Mouse (Mus musculus): ENCODE results near the gene Rab11fip4. TPM values are rescaled to one million over a fixed set of nuclear protein-coding genes. Genes with fewer than 3 reads are reported as not detected.
A peak's percentile ranks its signal among the peaks of the same experiment; 100 is the strongest.

The Rab11fip4 gene
- 11.0 and 12.2 TPM in 2 replicates for polyA plus RNA-seq (2012; rRNA removed)

DNA sequence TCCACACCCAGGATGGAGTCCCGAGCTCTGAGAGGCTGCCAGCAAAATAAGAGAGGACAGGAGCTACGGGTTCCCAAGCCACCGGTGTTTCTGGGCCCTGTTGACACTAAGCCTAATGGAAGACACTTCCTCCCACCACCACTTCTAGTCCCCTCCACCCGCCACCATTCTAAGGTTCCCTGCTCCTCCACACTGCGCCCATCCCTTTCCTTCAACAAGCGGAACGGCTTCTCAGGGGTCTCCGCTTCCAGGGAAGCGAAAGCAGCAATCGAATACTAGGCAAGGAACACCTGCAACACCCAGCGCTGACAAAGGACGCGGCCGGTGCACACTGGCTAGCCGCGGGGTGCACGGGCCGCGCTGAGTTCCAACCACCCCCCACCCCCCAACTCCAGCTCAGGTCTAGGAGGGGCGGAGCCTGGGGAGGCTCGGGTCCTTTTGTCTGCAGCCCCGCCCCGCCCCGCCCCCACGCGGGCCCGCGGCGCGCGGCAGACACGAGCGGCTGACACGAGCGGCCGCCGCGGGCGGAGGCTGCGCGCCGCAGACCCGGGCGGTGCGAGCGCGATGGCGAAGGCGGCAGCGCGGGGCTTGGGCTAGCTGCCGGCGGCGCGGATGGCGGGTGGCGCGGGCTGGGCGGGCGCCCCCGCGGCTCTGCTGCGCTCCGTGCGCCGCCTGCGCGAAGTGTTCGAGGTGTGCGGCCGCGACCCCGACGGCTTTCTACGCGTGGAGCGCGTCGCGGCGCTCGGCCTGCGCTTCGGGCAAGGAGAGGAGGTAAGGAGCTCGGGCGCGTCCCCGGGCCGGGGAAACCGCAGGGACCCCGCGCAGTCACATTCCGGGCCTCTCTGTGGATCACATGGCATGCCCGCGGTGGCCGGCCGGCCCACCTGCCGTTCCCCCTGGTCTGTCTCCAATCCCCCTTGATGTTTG, at the start of gene Rab11fip4:
Gene Rab11fip4, plus strand, starts transcription at position 549 of the 927 bp plus-strand sequence.
- 4% methylated on average over 98 of the region's 98 CpGs for WGBS
- Histone ChIP-seq H3K27me3 (ENCODE audit: control insufficient read depth, insufficient read depth, low read length) (peaks cover 5% of the 10 kb centered on the region), H3K4me1 (ENCODE audit: control insufficient read depth, insufficient read depth, insufficient read length) (0 out of 2 replicates have a peak, but pooled peaks cover 4% of the 10 kb centered on the region), H3K27ac (ENCODE audit: insufficient read depth, low read length) (no peak within 1 kb of the TSS), H3K4me3 (ENCODE audit: extremely low read depth, insufficient read depth, insufficient read length) (peak within 1 kb of the TSS; percentile 26; the same call in 1 of the 2 replicates), H3K36me3 (ENCODE audit: control insufficient read depth, insufficient read depth, low read length) (no peaks in the 10 kb centered on the region)
- TF ChIP-seq CTCF (IDR thresholded peaks at IDR 0.05; ENCODE audit: extremely low read depth, insufficient read depth, insufficient read length, insufficient replicate concordance) (no peak), POLR2A (IDR thresholded peaks at IDR 0.05; ENCODE audit: low read depth, low read length) (no peak)
- DNase-seq (ENCODE audit: low read depth in 1 of 2, low spot score in 2 of 2), result no peak

DNA sequence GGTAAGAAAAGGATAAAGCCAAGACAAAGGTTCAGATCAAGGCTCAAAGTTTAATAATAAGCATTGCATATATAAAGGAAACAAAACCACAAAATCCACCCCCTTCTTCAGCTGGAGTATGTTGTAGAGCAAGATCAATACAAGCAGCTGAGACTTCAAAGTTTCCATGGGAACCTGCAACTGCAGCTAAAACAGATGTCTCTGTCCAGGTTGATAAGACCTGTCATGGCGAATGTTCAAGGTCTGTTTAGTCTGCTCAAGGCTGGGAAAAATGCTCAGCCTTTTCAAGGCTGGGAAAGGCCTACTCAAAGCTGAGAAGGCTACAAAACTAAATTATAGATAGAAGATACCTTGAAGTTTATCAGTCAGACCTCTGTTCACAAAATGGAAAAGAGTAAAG, 38.4 kb upstream of the Rab11fip4 start:
- DNase-seq (ENCODE audit: low read depth in 1 of 2, low spot score in 2 of 2), result no peak
- Histone ChIP-seq H3K36me3 (ENCODE audit: control insufficient read depth, insufficient read depth, low read length) (peaks cover 29% of the 10 kb centered on the region), H3K4me3 (ENCODE audit: extremely low read depth, insufficient read depth, insufficient read length) (no peak overlapping the region), H3K4me1 (ENCODE audit: control insufficient read depth, insufficient read depth, insufficient read length) (no peaks in the 10 kb centered on the region; the same call in 1 of the 2 replicates), H3K27ac (ENCODE audit: insufficient read depth, low read length) (no peak overlapping the region), H3K27me3 (ENCODE audit: control insufficient read depth, insufficient read depth, low read length) (no peaks in the 10 kb centered on the region)
- 62% methylated on average over 1 of the region's 1 CpGs for WGBS
- no peak for TF ChIP-seq POLR2A (IDR thresholded peaks at IDR 0.05; ENCODE audit: low read depth, low read length)
- no peak for TF ChIP-seq CTCF (IDR thresholded peaks at IDR 0.05; ENCODE audit: extremely low read depth, insufficient read depth, insufficient read length, insufficient replicate concordance)

DNA sequence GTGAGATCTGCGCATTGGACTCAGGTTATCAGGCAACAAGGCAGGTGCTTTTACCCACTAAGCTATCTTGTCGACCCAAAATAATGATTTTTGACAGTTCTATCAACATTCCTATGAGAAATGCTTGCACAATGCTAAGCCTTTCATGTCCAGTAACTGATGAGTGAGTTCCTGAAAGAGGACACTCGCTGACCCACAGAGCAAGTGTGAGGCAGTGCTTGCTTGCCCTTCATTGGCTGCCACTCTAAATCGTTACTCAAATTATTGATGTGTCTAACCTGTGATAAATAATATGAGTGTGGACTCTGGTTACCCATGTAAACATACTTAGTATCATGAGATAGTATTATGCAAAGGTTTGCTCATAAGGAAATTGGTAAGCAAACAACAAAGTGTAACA, 30.5 kb upstream of the Rab11fip4 start:
- no peak overlapping the region for H3K4me3 ChIP-seq (ENCODE audit: extremely low read depth, insufficient read depth, insufficient read length)
- TF ChIP-seq POLR2A (IDR thresholded peaks at IDR 0.05; ENCODE audit: low read depth, low read length) (no peak), CTCF (IDR thresholded peaks at IDR 0.05; ENCODE audit: extremely low read depth, insufficient read depth, insufficient read length, insufficient replicate concordance) (no peak)
- no peaks in the 10 kb centered on the region for H3K4me1 ChIP-seq (ENCODE audit: control insufficient read depth, insufficient read depth, insufficient read length)
- H3K36me3 ChIP-seq (ENCODE audit: control insufficient read depth, insufficient read depth, low read length), result peaks cover 19% of the 10 kb centered on the region
- H3K27ac ChIP-seq (ENCODE audit: insufficient read depth, low read length), result no peak overlapping the region
- no peak for DNase-seq (ENCODE audit: low read depth in 1 of 2, low spot score in 2 of 2)
- 89% methylated on average over 4 of the region's 4 CpGs for WGBS
- no peaks in the 10 kb centered on the region for H3K27me3 ChIP-seq (ENCODE audit: control insufficient read depth, insufficient read depth, low read length)

DNA sequence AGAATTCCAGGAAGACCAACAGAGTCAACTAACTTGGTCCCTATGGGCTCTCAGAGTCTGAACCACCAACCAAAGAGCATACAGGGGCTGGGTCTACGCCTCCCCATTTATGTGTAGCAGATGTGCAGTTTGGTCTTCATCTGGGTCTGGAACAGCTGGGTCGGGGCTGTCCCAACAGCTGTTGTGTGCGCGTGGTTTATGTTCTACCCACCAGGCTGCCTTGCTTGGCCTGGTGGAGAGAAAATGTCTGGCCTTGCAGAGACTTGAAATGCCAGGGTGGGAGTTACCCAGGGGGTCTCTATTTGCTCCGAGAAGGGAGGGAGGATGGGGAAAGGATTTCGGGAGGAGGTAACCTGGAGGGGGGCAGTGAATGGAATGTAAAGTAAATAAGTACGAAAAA, 27.5 kb upstream of the Rab11fip4 start:
- no peak for DNase-seq (ENCODE audit: low read depth in 1 of 2, low spot score in 2 of 2)
- TF ChIP-seq POLR2A (IDR thresholded peaks at IDR 0.05; ENCODE audit: low read depth, low read length), result no peak
- TF ChIP-seq CTCF (IDR thresholded peaks at IDR 0.05; ENCODE audit: extremely low read depth, insufficient read depth, insufficient read length, insufficient replicate concordance), result no peak
- Histone ChIP-seq H3K4me3 (ENCODE audit: extremely low read depth, insufficient read depth, insufficient read length) (no peak overlapping the region), H3K27me3 (ENCODE audit: control insufficient read depth, insufficient read depth, low read length) (no peaks in the 10 kb centered on the region), H3K27ac (ENCODE audit: insufficient read depth, low read length) (no peak overlapping the region), H3K36me3 (ENCODE audit: control insufficient read depth, insufficient read depth, low read length) (peaks cover 22% of the 10 kb centered on the region), H3K4me1 (ENCODE audit: control insufficient read depth, insufficient read depth, insufficient read length) (no peaks in the 10 kb centered on the region)
- WGBS, result 92% methylated on average over 7 of the region's 7 CpGs

DNA sequence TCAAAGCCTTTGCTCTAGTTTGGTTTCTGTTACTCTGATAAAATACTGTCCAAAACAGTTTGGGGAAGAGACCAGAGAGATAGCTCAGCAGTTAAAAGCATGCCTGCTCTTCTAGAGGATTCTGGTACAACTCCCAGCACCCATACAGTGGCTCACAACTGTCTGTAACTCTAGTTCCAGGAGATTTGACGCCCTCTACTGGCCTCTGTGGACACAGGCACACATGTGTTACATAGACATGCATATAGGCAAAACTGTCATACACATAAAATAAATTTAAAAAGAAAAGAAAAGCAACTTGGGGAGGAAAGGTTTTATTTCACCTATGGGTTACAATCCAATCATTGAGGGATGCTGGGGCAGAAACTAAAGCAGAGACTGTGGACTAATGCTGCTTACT, 24.1 kb upstream of the Rab11fip4 start:
- H3K36me3 ChIP-seq (ENCODE audit: control insufficient read depth, insufficient read depth, low read length), result peaks cover 26% of the 10 kb centered on the region

DNA sequence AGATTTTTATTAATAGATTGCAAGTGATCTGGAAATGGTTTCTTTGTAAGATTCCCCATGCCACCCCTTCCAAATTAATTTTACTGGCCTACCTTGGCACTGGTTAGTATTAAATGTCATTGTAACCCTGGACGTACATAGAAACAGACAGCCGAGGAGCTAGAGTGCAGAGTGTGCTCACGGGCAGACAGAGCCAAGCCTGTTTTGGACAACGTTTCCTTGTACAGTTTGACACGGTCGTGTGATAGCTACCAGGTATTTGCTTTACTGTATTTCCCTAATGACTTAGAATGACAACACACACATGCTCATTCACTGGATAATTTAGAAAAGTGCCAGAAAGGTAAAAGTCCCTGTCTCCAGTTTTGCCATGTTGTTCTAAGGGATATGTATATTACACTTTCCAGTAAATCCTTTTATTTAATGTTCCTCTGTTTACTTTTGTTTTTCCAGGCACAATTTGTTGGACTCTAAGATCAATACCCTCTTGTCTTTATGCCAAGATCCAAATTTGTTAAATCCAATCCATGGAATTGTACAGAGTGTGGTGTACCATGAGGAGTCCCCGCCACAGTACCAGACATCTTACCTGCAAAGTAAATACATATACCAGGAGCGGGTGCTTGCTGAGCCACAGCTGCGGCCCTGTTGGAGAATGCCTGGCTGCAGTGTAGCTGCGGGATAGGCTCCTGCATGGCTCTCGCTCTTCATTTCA, 22.7 kb upstream of the Rab11fip4 start:
- TF ChIP-seq POLR2A (IDR thresholded peaks at IDR 0.05; ENCODE audit: low read depth, low read length), result no peak
- TF ChIP-seq CTCF (IDR thresholded peaks at IDR 0.05; ENCODE audit: extremely low read depth, insufficient read depth, insufficient read length, insufficient replicate concordance), result no peak
- no peak overlapping the region for H3K27ac ChIP-seq (ENCODE audit: insufficient read depth, low read length)
- DNase-seq (ENCODE audit: low read depth in 1 of 2, low spot score in 2 of 2), result no peak
- no peak overlapping the region for H3K4me3 ChIP-seq (ENCODE audit: extremely low read depth, insufficient read depth, insufficient read length)
- WGBS, result 93% methylated on average over 11 of the region's 11 CpGs
- no peaks in the 10 kb centered on the region for H3K27me3 ChIP-seq (ENCODE audit: control insufficient read depth, insufficient read depth, low read length)
- H3K4me1 ChIP-seq (ENCODE audit: control insufficient read depth, insufficient read depth, insufficient read length), result no peaks in the 10 kb centered on the region
- H3K36me3 ChIP-seq (ENCODE audit: control insufficient read depth, insufficient read depth, low read length), result peaks cover 28% of the 10 kb centered on the region

More for the DNA sequence above, 24.1 kb upstream of the Rab11fip4 start:
- Histone ChIP-seq H3K27ac (ENCODE audit: insufficient read depth, low read length) (no peak overlapping the region), H3K4me1 (ENCODE audit: control insufficient read depth, insufficient read depth, insufficient read length) (no peaks in the 10 kb centered on the region), H3K4me3 (ENCODE audit: extremely low read depth, insufficient read depth, insufficient read length) (no peak overlapping the region), H3K27me3 (ENCODE audit: control insufficient read depth, insufficient read depth, low read length) (no peaks in the 10 kb centered on the region)
- TF ChIP-seq POLR2A (IDR thresholded peaks at IDR 0.05; ENCODE audit: low read depth, low read length) (no peak), CTCF (IDR thresholded peaks at IDR 0.05; ENCODE audit: extremely low read depth, insufficient read depth, insufficient read length, insufficient replicate concordance) (no peak)
- WGBS, result 83% methylated on average over 1 of the region's 1 CpGs
- DNase-seq (ENCODE audit: low read depth in 1 of 2, low spot score in 2 of 2), result no peak
